Mouse (Mus musculus) hematopoietic stem cell, adult 5-6 weeks (primary cell): ENCODE data around the gene Adamts14. TPM values are rescaled to one million over a fixed set of nuclear protein-coding genes. Genes with fewer than 3 reads are reported as not detected.
A peak's percentile ranks its signal among the peaks of the same experiment; 100 is the strongest.

Source experiments
- ATAC-seq, 2 experiments: fragments of 125-278 bp in 1 of 2; replicated peaks in 1 of 2; 2 replicates each; pipeline ENCODE4 v1.8.0; 2016 to 2017; ENCODE audit warnings: inconsistent platforms in 2 of 2, mild to moderate bottlenecking in 2 of 2, moderate number of reproducible peaks in 2 of 2, low read depth in 1 of 2, moderate TSS enrichment in 1 of 2; ENCODE audit not compliant: low FRiP score in 2 of 2, poor library complexity in 2 of 2, severe bottlenecking in 2 of 2, insufficient read depth in 1 of 2, low TSS enrichment in 1 of 2
- total RNA-seq: library from RNA; stranded (forward); fragments of 172-1452, 232-1000 nt; gene quantifications from 2 replicates; pipeline ENCODE4 v1.2.3, GENCODE M21; 2017

Gene Adamts14
- total RNA-seq, 1 experiment from 2014 or later: 0.10 TPM

DNA sequence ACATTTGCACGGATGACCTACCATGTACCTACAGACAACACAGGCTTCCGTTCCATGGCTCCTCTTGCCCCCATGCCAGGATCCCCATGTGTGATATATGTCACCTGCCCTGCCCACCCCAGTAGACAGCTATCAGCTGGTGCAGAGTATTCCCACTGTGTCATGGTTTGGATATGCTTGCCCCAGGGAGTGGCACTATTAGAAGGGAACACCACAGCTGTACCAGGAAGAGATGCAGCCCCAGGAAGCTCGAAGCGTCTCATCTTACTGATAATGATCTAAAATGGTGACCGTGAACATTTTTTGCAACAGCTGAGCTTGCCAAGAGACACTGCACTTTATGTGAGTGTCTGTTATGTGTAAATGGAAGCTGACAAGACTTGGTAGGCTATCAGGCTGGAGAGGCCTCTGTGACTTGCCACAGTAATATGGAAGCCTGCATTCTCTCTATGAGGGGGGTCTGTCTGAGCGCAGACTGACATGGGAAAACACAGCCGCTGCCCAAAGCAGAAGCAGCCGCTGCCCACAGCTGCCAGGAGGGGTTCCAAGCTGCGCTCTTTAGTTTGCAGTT is 65.0 kb downstream of the Adamts14 start:
- no peak for ATAC-seq

- no peak for ATAC-seq
These were observed 69.3 kb downstream of the Adamts14 start for GRCm38 (mm10) chr10:61203930-61204329.

DNA sequence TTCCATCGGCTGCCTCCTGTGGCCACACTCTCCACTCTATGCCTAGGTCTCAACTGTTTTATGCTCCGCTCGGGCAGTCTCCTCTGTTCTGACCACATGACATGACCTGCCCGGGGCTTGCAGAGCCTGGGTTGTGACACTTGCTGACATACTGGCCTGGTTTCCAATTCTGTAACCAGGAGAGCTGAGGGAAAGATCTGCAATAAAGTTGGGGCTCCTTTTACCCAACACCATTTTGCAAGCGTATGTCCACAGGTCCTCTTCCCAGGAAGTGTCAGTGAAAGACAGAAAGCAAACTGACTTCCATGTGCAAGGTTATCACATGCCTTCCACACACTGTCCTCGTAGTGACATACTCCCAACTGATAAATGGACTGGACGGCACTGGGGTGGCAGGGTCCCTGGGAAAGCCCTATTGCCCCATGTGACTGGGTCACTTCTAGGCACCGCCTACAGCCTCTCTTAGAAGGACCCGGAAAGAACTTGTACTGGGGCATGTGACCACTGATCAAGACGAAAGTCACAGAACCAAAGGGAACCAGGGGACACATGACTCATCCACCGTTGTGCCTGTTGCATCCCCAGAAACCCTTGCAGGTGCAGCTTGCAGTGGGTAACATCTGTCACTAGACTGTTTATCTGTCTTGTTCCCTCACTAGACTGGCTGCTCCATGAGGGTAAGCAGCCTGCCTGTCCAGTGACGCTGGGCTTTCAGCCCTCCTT is 71.5 kb downstream of the Adamts14 start:
- peak in 1 of 2 experiments; percentile 25; a peak in 1 of 4 replicates for ATAC-seq

- no peak for ATAC-seq
These were observed 72.2 kb downstream of the Adamts14 start for GRCm38 (mm10) chr10:61200998-61201397.

- ATAC-seq: no peak
These were observed 72.9 kb downstream of the Adamts14 start for GRCm38 (mm10) chr10:61200232-61200820.

GRCm38 (mm10) chr10:61199566-61200213 is 73.5 kb downstream of the Adamts14 start:
- peak; percentile 83 for ATAC-seq

GRCm38 (mm10) chr10:61195718-61196291 is 77.4 kb downstream of the Adamts14 start:
- ATAC-seq: no peak

DNA sequence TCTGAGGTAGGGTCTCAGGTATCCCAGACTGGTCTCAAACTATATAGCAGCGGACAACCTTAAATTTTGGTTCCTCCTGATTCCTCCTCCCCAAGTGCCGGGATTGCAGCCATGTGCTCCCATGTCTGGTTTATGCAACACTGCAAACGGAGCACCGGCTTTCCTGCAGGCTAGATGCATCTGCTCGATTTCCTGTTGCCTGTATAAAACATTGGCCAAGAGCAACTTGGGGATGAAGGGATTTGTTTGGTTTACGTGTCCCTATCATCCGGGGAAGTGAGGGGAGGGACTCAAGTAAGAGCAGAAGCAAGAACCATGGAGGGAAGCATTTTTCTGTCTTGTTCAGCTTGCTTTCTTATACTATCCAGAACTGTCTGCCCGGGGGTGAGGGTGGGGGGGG is 78.0 kb downstream of the Adamts14 start:
- no peak for ATAC-seq

DNA sequence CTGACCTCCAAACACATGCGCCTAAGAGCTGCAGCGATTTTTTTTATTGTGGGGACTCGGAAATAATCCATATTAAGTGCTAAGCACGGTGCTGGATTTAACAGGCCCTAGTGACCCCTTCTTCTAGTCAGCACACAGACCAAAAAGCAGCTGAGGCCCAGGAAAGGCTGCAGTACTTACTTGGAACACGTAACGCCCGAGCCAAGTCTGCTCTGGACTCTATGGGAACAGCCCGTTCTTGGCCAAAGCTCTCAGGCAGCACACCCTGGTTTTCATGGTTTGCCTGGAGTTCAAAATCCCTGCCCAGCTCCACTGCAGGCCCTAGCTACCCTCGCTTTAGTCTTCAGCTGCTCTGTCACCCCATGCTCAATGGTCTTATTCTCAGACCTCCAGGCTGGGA is 78.6 kb downstream of the Adamts14 start:
- no peak for ATAC-seq

GRCm38 (mm10) chr10:61188010-61188409 is 85.2 kb downstream of the Adamts14 start:
- peak; percentile 43 to 48 for ATAC-seq

DNA sequence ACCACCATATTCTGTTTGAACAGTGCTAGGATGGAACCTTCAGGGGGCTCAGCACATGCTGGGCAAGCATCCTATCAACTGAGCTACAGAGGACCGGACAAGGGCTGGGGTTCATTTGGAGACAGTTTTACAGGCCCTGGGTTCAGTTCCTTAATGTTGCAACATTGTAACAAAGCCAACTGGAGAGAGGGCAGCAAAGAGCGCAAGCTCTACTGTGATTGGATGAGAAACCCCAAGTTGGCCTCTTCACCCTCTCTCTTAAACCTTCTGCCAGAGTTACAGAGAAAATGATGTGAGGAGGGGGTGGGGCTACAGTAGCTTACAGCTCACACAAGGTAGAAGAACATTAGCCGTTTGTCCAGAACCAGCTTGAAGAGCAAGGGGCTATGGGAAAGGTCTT is 86.2 kb downstream of the Adamts14 start:
- ATAC-seq: no peak

DNA sequence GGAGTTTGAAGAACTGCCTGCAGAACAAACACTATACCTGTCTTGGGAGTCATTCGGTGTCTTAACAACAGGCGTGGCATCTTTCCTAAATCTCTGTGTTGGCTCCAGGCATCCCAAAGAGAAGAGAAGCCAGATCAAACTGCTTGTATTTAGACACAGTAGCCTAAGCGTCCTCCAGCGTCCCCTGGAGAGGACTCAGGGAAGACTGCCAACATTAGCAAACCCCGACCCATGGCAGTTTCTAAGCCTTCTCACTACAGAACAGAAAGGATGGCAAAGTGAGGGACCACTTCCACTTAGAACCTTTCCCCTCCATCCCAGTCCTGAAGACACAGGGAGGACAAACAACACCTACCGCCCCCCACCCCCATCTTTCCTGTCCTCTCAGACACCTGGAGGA is 93.3 kb downstream of the Adamts14 start:
- ATAC-seq: no peak

DNA sequence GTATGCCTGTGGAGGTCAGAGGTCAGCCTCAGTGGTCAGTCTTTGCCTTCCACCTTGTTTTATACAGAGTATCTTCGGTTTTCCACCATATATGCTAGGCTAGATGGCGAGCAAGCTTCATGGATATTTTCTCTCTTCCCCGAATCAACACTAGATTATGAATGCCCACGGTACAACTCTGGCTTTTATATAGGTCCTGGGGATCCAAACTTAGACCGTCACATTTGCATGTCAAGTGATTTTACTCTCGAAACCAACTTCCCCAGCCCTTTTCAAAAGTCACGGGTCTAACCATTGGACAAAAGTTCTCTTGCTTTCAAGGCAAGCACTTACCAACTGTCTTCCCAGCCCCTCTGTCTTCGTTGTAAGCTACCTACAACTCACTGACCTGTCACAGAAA is 94.6 kb downstream of the Adamts14 start:
- no peak for ATAC-seq

- no peak for ATAC-seq
These were observed 95.5 kb downstream of the Adamts14 start for GRCm38 (mm10) chr10:61177751-61178150.

DNA sequence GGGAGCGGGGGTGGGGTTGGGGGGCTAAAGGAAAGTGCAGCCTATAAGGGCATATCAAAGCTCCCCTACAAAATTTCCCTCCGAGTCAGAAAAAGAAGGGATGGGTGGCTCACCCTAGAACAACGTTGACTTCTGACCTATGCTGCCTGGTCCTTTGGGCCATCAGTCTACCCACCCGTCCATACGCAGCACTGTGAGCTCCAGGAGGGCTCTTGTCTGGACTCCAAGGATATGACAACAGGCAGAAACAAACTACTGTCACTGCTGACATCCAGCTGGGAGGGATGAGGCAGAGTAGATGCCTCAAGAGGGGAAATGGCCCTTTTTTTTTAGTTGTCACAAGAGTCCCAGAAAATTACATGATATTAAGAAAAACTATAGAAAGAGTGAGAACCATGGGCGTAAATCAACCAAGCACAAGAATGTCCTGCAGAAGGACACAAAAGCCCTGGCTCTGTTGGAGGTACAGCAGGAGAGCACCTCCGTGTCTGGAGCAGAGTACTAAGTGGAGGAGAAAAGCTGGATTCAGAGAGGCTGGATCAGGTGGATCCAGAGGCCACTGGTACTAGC is 96.9 kb downstream of the Adamts14 start:
- no peak for ATAC-seq

GRCm38 (mm10) chr10:61175442-61176204 is 97.6 kb downstream of the Adamts14 start:
- ATAC-seq: peak; percentile 90 to 92
